Mouse (Mus musculus): ENCODE measurements around the gene Hist2h2ab.

DNA sequence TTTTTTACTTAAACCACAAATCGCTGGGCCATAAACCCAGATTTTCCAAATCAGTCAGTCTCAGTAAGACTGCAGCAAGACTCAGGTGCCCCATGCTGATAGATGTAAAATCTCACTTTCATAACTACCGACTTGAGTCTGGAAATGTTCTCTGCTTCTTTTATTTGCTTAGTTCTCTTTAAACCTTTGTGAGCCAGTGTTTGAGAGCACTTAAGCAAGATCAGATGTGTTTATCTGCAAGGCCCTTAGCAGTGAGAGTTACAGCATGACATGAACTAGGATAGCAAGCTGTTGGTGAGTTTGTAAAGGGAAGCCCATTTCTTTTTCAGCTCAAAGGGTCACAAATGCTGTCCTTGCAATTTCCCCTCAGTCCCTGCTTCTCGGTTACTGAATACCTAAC is 37.5 kb downstream of the Hist2h2ab start:
- TF ChIP-seq MAFK (IDR thresholded peaks at IDR 0.05; ENCODE audit: insufficient read depth, low read depth, low read length), result no peak
- no peak for TF ChIP-seq ZC3H11A (IDR thresholded peaks at IDR 0.05; ENCODE audit: borderline replicate concordance, low read depth, low read length)

Data from ES-E14 (cell line).